Mouse (Mus musculus) liver, embryonic 14.5 days (tissue): ENCODE data around the gene Mbnl1. TPM values are rescaled to one million over a fixed set of nuclear protein-coding genes. Genes with fewer than 3 reads are reported as not detected.

Experiments
- ATAC-seq: fragments of 200-750 bp; cut with Nextera tagmentation; 2 replicates; pipeline ENCODE4 v1.8.0; 2017; ENCODE audit warnings: moderate number of reproducible peaks, mild to moderate bottlenecking, moderate library complexity; ENCODE audit not compliant: insufficient read depth
- DNase-seq, 3 experiments: peaks; one replicate each; pipeline ENCODE4 v3.0.0-alpha.2; 2012 to 2013; ENCODE audit warnings: low read depth in 3 of 3, low spot score in 3 of 3
- H3K27ac ChIP-seq: fragments of 300-500 bp; sonication (generic); 2 replicates; pipeline ENCODE4 v1.5.1; 2014; ENCODE audit warnings: moderate library complexity, mild to moderate bottlenecking, control low read depth, inconsistent platforms
- H3K27me3 ChIP-seq: fragments of 300-500 bp; sonication (generic); 2 replicates; pipeline ENCODE4 v1.6.1; 2014; ENCODE audit warnings: mild to moderate bottlenecking, low read length, moderate library complexity; ENCODE audit not compliant: control insufficient read depth, insufficient read depth
- H3K36me3 ChIP-seq: fragments of 300-500 bp; sonication (generic); replicated peaks from 2 replicates; pipeline ENCODE4 v1.6.1; 2014; ENCODE audit warnings: low read depth; ENCODE audit not compliant: control insufficient read depth, insufficient read depth
- H3K4me1 ChIP-seq, 2 experiments: fragments of 200-500 bp in 1 of 2; fragments of 300-500 bp in 1 of 2; sonication (generic) in 1 of 2; replicated peaks; 2 replicates each; pipeline ENCODE4 v1.6.1; 2012 to 2014; ENCODE audit warnings: antibody characterized with exemption in 1 of 2, inconsistent platforms in 1 of 2, low read length in 1 of 2; ENCODE audit not compliant: control insufficient read depth in 2 of 2, insufficient read depth in 2 of 2
- H3K4me2 ChIP-seq: fragments of 300-500 bp; sonication (generic); 2 replicates; pipeline ENCODE4 v1.6.1; 2014; ENCODE audit warnings: low read depth, mild to moderate bottlenecking, control low read depth, moderate library complexity
- H3K4me3 ChIP-seq, 2 experiments: fragments of 200-500 bp in 1 of 2; fragments of 300-500 bp in 1 of 2; sonication (generic) in 1 of 2; 2 replicates each; pipeline ENCODE4 v1.5.1; 2012 to 2014; ENCODE audit warnings: low read depth in 2 of 2, low read length in 2 of 2, mild to moderate bottlenecking in 2 of 2, control low read depth in 1 of 2, inconsistent platforms in 1 of 2, moderate library complexity in 1 of 2; ENCODE audit not compliant: insufficient read depth in 1 of 2
- H3K9ac ChIP-seq: fragments of 300-500 bp; sonication (generic); replicated peaks from 2 replicates; pipeline ENCODE4 v1.6.1; 2014; ENCODE audit warnings: mild to moderate bottlenecking, control low read depth, moderate library complexity
- H3K9me3 ChIP-seq: fragments of 300-500 bp; sonication (generic); 2 replicates; pipeline ENCODE4 v1.6.1; 2016; ENCODE audit warnings: low read length, mixed read lengths; ENCODE audit not compliant: control insufficient read depth
- CTCF ChIP-seq: IDR thresholded peaks from 2 replicates; pipeline ENCODE4 v1.5.1; 2016; ENCODE audit warnings: antibody characterized with exemption, low read depth, control low read depth
- EP300 ChIP-seq: IDR thresholded peaks from 2 replicates; pipeline ENCODE4 v1.6.1; 2016; ENCODE audit warnings: antibody characterized with exemption, low read depth
- WGBS: fragments of 180-500 bp; shearing (Covaris S2); extraction: QIAGEN DNeasy Blood & Tissue Kit; methylation state at CpG from one replicate; pipeline ENCODE4 v1.1.7; 2014; ENCODE audit not compliant: insufficient replicate concordance; 5-methylcytosine and 5-hydroxymethylcytosine counted together
- polyA plus RNA-seq, 2 experiments: library from polyadenylated mRNA; depleted of rRNA in 1 of 2; stranded (reverse) in 1 of 2; unstranded in 1 of 2; fragments of >200 nt; fragmentation: Nextera tagmentation in 1 of 2; extraction: Ambion mirVana in 1 of 2; gene quantifications; 2 replicates each; pipeline versions ENCODE4 v1.2.1 to v1.2.3; 2012 to 2014

The Mbnl1 gene
- polyA plus RNA-seq, 2 experiments = 32.9 to 128 TPM

DNA sequence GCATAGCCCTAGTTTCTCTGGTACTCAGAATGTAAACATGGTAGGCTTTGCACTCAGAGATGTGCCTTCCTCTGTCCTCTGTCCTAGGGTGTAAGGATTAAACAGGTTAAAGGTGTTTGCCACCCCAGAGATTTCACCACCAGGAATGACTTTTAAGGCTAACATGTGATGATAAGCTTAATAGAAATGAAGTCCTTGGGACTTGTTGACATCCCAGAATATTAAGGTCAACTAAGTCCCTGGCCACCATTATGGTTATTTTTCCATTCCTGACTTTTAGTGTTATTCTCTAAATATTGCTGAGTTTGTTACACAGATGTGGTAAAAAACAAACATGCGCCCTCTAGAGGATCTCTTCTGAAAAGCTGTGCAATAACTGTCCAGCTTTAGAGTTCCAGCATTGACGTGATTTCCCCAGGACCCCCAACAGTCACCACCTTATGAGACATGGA lies 136.3 kb downstream of the Mbnl1 start:
- WGBS = 23% methylated on average over 2 of the region's 2 CpGs
- DNase-seq = peak in 1 of 3 experiments; percentile 45
- no peaks in the 10 kb centered on the region for H3K27me3 ChIP-seq

DNA sequence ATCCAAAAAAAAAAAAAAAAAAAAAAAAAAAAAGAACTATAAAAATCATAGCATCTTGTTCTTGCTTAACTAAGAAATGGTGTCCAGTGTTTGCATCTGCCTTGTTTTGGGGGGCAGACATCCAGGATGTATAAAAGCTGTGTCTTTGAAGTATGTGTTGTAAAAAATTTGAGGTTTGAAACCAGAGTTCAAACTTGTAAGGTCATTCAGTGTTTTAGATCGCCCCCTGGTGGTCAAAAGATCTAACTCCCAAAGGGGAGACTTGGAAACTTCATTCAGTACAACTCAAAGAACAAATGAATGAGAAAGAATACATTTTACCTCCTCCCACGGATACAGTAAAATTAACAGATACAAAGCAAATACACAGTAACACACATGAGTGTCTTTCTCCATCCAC lies 139.2 kb downstream of the Mbnl1 start:
- ATAC-seq (no peak), DNase-seq (peak; percentile 42 to 62 (median 48))
- H3K36me3 ChIP-seq = peaks cover 12% of the 10 kb centered on the region
- H3K4me2 ChIP-seq = no peak overlapping the region
- no peak overlapping the region for H3K4me3 ChIP-seq
- no peak overlapping the region for H3K27ac ChIP-seq
- TF ChIP-seq CTCF = peak; percentile 67
- no peak for TF ChIP-seq EP300
- no peaks in the 10 kb centered on the region for H3K27me3 ChIP-seq
- 20% methylated on average over 2 of the region's 2 CpGs for WGBS
- peaks cover 0 to 6% of the 10 kb centered on the region in 2 experiments; a peak in 3 of 4 replicates for H3K4me1 ChIP-seq
- no peaks in the 10 kb centered on the region for H3K9me3 ChIP-seq
- H3K9ac ChIP-seq = no peak overlapping the region

More for the DNA sequence above, 136.3 kb downstream of the Mbnl1 start:
- H3K4me3 ChIP-seq = no peak overlapping the region
- H3K4me2 ChIP-seq = no peak overlapping the region
- H3K27ac ChIP-seq = no peak overlapping the region
- peaks cover 19% of the 10 kb centered on the region for H3K36me3 ChIP-seq
- peak; percentile 66 for TF ChIP-seq CTCF
- TF ChIP-seq EP300 = 0 out of 2 replicates have a peak, but pooled peaks have one; percentile 11
- no peaks in the 10 kb centered on the region for H3K9me3 ChIP-seq
- H3K4me1 ChIP-seq = peaks cover 6 to 13% of the 10 kb centered on the region in 2 experiments
- no peak overlapping the region for H3K9ac ChIP-seq
- ATAC-seq = peak; percentile 31; the same call in 1 of the 2 replicates

DNA sequence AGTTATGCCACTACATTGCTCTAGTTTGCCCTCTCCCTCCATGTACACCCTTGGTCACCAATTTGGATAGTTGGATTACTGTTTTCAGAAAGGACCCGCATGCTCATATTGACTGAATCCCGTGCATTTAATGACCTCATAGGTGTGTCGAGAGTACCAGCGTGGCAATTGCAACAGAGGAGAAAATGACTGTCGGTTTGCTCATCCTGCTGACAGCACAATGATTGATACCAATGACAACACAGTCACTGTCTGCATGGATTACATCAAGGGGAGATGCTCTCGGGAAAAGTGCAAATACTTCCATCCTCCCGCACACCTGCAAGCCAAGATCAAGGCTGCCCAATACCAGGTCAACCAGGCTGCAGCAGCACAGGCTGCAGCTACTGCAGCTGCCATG lies 140.5 kb downstream of the Mbnl1 start:
- Histone ChIP-seq H3K36me3 (peaks cover 20% of the 10 kb centered on the region), H3K4me3 (no peak overlapping the region), H3K27ac (no peak overlapping the region), H3K9me3 (no peaks in the 10 kb centered on the region), H3K4me2 (no peak overlapping the region), H3K4me1 (peaks cover 0 to 3% of the 10 kb centered on the region in 2 experiments; a peak in 1 of 4 replicates), H3K27me3 (no peaks in the 10 kb centered on the region), H3K9ac (no peak overlapping the region)
- no peak for TF ChIP-seq EP300
- no peak for TF ChIP-seq CTCF
- DNase-seq (no peak), ATAC-seq (no peak)
- WGBS = 82% methylated on average over 7 of the region's 7 CpGs

DNA sequence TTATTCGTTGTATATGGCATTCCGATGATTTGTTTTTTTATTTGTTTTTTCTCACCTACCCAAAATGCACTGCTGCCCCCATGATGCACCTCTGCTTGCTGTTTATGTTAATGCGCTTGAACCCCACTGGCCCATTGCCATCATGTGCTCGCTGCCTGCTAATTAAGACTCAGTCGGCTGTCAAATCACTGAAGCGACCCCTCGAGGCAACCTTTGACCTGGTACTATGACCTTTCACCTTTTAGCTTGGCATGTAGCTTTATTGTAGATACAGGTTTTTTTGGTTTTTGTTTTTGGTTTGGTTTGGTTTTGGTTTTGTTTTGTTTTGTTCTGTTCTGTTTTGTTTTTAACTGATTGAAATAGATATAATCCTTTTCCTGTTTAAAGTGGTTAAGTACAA lies 141.9 kb downstream of the Mbnl1 start:
- no peak for DNase-seq

DNA sequence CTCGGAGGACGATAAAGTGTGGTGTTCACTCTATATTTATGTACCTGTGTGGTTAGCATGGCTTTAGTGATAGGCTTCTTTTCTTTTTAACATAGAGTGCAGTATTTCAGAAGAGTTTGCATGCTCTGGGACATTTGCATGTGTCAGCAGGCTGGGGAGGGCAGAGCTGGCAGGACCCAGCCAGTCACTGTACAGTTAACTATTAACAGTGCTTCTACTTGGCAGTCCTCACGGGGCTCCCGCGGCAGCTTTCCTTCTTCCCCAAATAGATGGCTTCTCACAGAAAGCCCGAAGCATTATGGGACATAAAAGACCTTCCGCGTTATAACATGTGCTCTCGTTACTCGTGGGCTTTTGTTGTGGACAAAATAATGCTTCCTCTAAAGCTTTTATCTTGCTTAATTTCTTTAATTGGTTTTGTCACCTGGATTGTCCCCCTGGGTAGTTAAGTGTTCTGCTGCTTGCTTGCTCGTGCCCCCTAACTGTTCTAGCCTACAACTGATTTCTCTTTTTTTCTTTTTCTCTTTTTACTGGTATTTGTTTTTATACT lies 142.5 kb downstream of the Mbnl1 start:
- Histone ChIP-seq H3K27ac (no peak overlapping the region), H3K4me2 (no peak overlapping the region), H3K4me3 (no peak overlapping the region), H3K27me3 (no peaks in the 10 kb centered on the region), H3K9ac (no peak overlapping the region), H3K36me3 (peaks cover 23% of the 10 kb centered on the region), H3K4me1 (0 out of 4 replicates have a peak, but pooled peaks cover 0 to 3% of the 10 kb centered on the region in 2 experiments), H3K9me3 (no peaks in the 10 kb centered on the region)
- ATAC-seq (no peak), DNase-seq (no peak)
- no peak for TF ChIP-seq EP300
- 78% methylated on average over 11 of the region's 11 CpGs for WGBS

More for the DNA sequence above, 141.9 kb downstream of the Mbnl1 start:
- H3K4me3 ChIP-seq = no peak overlapping the region
- H3K9ac ChIP-seq = no peak overlapping the region
- no peak overlapping the region for H3K27ac ChIP-seq
- H3K36me3 ChIP-seq = peaks cover 23% of the 10 kb centered on the region
- H3K27me3 ChIP-seq = no peaks in the 10 kb centered on the region
- H3K4me1 ChIP-seq = 0 out of 4 replicates have a peak, but pooled peaks cover 0 to 3% of the 10 kb centered on the region in 2 experiments
- WGBS = 83% methylated on average over 7 of the region's 7 CpGs
- no peaks in the 10 kb centered on the region for H3K9me3 ChIP-seq
- TF ChIP-seq CTCF (no peak), EP300 (no peak)
- ATAC-seq = no peak
- no peak overlapping the region for H3K4me2 ChIP-seq
